Mouse (Mus musculus) midbrain, embryonic 15.5 days (tissue): ENCODE data around the gene Ablim2. TPM values are rescaled to one million over a fixed set of nuclear protein-coding genes. Genes with fewer than 3 reads are reported as not detected.

Experiments
- ATAC-seq: fragments of 200-750 bp; cut with Nextera tagmentation; replicated peaks from 2 replicates; pipeline ENCODE4 v1.8.0; 2017; ENCODE audit warnings: moderate TSS enrichment
- H3K27ac ChIP-seq: fragments of 300-500 bp; sonication (generic); 2 replicates; pipeline ENCODE4 v1.5.1; 2015; ENCODE audit warnings: mild to moderate bottlenecking, inconsistent platforms
- H3K27me3 ChIP-seq: fragments of 300-500 bp; sonication (generic); replicated peaks from 2 replicates; pipeline ENCODE4 v1.6.1; 2015; ENCODE audit warnings: inconsistent platforms
- H3K36me3 ChIP-seq: fragments of 300-500 bp; sonication (generic); replicated peaks from 2 replicates; pipeline ENCODE4 v1.6.1; 2015; ENCODE audit warnings: inconsistent platforms
- H3K4me1 ChIP-seq: fragments of 300-500 bp; sonication (generic); 2 replicates; pipeline ENCODE4 v1.6.1; 2015; ENCODE audit warnings: inconsistent platforms
- H3K4me2 ChIP-seq: fragments of 300-500 bp; sonication (generic); 2 replicates; pipeline ENCODE4 v1.6.1; 2015; ENCODE audit warnings: inconsistent platforms, mild to moderate bottlenecking, moderate library complexity
- H3K4me3 ChIP-seq: fragments of 300-500 bp; sonication (generic); 2 replicates; pipeline ENCODE4 v1.5.1; 2015; ENCODE audit warnings: mild to moderate bottlenecking, inconsistent platforms
- H3K9ac ChIP-seq: fragments of 300-500 bp; sonication (generic); 2 replicates; pipeline ENCODE4 v1.6.1; 2015; ENCODE audit warnings: mild to moderate bottlenecking, inconsistent platforms
- H3K9me3 ChIP-seq: fragments of 300-500 bp; sonication (generic); 2 replicates; pipeline ENCODE4 v1.6.1; 2016; ENCODE audit warnings: inconsistent platforms
- WGBS: fragments of 180-500 bp; shearing (Covaris S2); methylation state at CpG from one replicate; pipeline ENCODE4 v1.1.7; 2015; ENCODE audit warnings: mixed read lengths; 5-methylcytosine and 5-hydroxymethylcytosine counted together
- polyA plus RNA-seq: library from polyadenylated mRNA; unstranded; fragments of >200 nt; fragmentation: Nextera tagmentation; extraction: Ambion mirVana; gene quantifications from 2 replicates; pipeline ENCODE4 v1.2.1, GENCODE M21; 2015

Ablim2 gene
- polyA plus RNA-seq, 1 experiment from 2014 or later: 25.7 TPM

- H3K9me3 ChIP-seq: no peaks in the 10 kb centered on the region
- 75% methylated on average over 3 of the region's 3 CpGs for WGBS
- no peaks in the 10 kb centered on the region for H3K4me1 ChIP-seq
- H3K4me3 ChIP-seq: no peak overlapping the region
- H3K9ac ChIP-seq: no peak overlapping the region
- no peaks in the 10 kb centered on the region for H3K36me3 ChIP-seq
- H3K27me3 ChIP-seq: no peaks in the 10 kb centered on the region
- H3K27ac ChIP-seq: no peak overlapping the region
- H3K4me2 ChIP-seq: no peak overlapping the region
- ATAC-seq: no peak
Observed at GRCm38 (mm10) chr5:35725840-35726239, 31.8 kb upstream of the Ablim2 start.

DNA sequence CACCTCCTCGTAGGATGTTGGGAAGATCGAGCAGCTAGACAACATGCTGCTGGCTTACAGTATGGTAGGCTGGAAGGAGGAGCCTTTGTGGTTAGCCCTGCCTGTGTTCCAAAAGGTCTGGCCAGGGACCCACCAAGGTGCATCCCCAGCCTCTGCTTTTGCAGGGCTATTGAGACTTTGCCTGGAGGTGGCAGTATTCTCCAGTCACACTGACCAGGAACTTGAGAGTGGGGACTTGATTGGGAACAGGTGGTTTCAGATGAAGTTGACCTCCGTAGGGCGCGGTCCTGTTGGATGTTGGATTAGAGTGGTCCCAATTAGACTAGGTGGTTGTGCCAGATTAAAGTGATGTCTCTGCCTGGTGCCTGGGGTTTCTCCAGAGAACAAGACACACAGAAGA lies 30.2 kb upstream of the Ablim2 start:
- Histone ChIP-seq H3K36me3 (no peaks in the 10 kb centered on the region), H3K4me2 (no peak overlapping the region), H3K4me3 (no peak overlapping the region), H3K9ac (no peak overlapping the region), H3K27ac (no peak overlapping the region), H3K4me1 (no peaks in the 10 kb centered on the region), H3K27me3 (no peaks in the 10 kb centered on the region), H3K9me3 (no peaks in the 10 kb centered on the region)
- 94% methylated on average over 5 of the region's 5 CpGs for WGBS
- no peak for ATAC-seq

DNA sequence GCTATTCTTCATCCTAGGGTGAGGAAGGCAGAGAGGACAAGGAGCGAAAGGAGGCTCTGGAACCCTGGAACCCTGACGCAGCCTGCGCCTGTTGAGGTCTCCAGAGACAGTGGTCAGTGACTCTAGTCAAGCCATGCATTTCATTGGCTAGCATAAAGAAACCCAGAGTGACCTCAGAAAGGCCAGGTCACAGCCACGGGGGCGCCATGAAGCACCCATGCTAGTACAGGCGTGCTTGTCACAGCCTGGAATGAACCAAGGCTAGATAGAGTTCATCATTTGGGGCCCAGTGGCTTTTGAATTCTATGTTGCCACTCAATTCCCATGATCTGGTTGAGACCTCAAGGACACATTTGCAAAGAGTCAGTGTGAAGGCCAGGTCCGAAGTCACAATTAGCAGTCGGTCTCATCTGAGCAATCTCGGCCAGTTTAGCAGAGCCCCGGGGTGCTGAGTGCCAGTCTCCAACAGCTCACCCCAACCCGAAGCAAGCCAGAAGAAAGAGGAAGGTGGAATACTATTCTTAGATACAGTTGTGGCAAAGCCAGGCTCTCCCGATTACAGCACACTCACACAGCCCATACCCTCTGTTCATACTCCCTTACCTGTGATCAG lies 29.2 kb upstream of the Ablim2 start:
- no peak for ATAC-seq
- no peak overlapping the region for H3K4me2 ChIP-seq
- no peaks in the 10 kb centered on the region for H3K9me3 ChIP-seq

GRCm38 (mm10) chr5:35728957-35729460 lies 28.7 kb upstream of the Ablim2 start:
- Histone ChIP-seq H3K36me3 (no peaks in the 10 kb centered on the region), H3K9ac (no peak overlapping the region), H3K4me2 (no peak overlapping the region), H3K9me3 (no peaks in the 10 kb centered on the region), H3K27me3 (no peaks in the 10 kb centered on the region), H3K4me1 (no peaks in the 10 kb centered on the region), H3K4me3 (no peak overlapping the region), H3K27ac (peak overlapping the region; percentile 39; the same call in 1 of the 2 replicates)
- 60% methylated on average over 11 of the region's 11 CpGs for WGBS
- no peak for ATAC-seq

More for the DNA sequence above, 29.2 kb upstream of the Ablim2 start:
- Histone ChIP-seq H3K4me1 (no peaks in the 10 kb centered on the region), H3K27ac (no peak overlapping the region), H3K27me3 (no peaks in the 10 kb centered on the region), H3K9ac (no peak overlapping the region), H3K36me3 (no peaks in the 10 kb centered on the region), H3K4me3 (no peak overlapping the region)
- WGBS: 86% methylated on average over 12 of the region's 12 CpGs

GRCm38 (mm10) chr5:35729844-35730243 lies 27.8 kb upstream of the Ablim2 start:
- H3K9ac ChIP-seq: no peak overlapping the region
- H3K27me3 ChIP-seq: no peaks in the 10 kb centered on the region
- WGBS: 76% methylated on average over 3 of the region's 3 CpGs
- no peak overlapping the region for H3K27ac ChIP-seq
- no peak for ATAC-seq
- no peaks in the 10 kb centered on the region for H3K4me1 ChIP-seq
- no peaks in the 10 kb centered on the region for H3K9me3 ChIP-seq
- no peak overlapping the region for H3K4me3 ChIP-seq
- H3K36me3 ChIP-seq: no peaks in the 10 kb centered on the region
- no peak overlapping the region for H3K4me2 ChIP-seq

DNA sequence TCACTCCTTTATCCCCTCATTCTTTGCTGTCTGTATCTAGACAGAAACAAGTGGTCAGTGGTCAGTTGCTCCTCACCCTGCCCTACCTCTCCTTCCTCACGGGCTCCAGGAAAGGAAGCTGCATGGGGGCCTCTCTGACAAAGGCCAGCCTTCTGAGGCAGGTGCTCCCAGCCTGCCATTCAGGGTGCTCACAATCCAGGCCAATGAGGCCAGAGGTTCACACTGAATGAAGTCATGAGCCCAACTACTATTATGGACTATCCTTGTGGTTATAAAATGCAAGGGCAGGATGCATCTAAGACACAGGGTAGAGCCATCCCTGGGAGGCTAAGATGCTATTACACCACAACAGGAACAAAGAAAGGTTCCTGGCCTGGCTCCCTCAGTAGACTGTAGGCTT lies 27.1 kb upstream of the Ablim2 start:
- Histone ChIP-seq H3K4me1 (no peaks in the 10 kb centered on the region), H3K9ac (no peak overlapping the region), H3K9me3 (no peaks in the 10 kb centered on the region), H3K4me2 (no peak overlapping the region), H3K27me3 (no peaks in the 10 kb centered on the region), H3K36me3 (no peaks in the 10 kb centered on the region), H3K27ac (no peak overlapping the region), H3K4me3 (no peak overlapping the region)
- no peak for ATAC-seq
- 71% methylated on average over 1 of the region's 1 CpGs for WGBS

DNA sequence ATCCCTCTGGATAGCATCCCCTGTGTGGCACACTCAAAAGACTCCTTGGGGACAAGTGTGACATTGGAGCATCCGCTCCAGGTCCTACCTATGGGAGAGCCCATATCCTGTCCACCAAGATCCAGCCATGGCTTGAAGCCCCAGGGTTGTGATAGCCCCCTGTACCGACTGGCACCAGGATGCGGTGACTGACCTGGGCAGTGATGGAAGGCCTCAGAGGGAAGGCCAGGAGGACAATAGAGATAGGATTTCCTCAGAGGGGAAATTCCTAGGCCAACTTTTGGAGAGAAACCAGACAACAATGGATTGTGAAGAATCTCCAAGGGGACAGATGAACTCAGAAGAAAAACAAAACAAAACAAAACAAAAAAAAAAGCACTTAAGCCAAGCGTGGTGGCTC lies 26.7 kb upstream of the Ablim2 start:
- no peak overlapping the region for H3K9ac ChIP-seq
- no peaks in the 10 kb centered on the region for H3K4me1 ChIP-seq
- no peaks in the 10 kb centered on the region for H3K36me3 ChIP-seq
- ATAC-seq: no peak
- WGBS: 92% methylated on average over 4 of the region's 4 CpGs
- H3K27ac ChIP-seq: no peak overlapping the region
- no peak overlapping the region for H3K4me3 ChIP-seq
- no peaks in the 10 kb centered on the region for H3K27me3 ChIP-seq
- H3K9me3 ChIP-seq: no peaks in the 10 kb centered on the region
- H3K4me2 ChIP-seq: no peak overlapping the region

DNA sequence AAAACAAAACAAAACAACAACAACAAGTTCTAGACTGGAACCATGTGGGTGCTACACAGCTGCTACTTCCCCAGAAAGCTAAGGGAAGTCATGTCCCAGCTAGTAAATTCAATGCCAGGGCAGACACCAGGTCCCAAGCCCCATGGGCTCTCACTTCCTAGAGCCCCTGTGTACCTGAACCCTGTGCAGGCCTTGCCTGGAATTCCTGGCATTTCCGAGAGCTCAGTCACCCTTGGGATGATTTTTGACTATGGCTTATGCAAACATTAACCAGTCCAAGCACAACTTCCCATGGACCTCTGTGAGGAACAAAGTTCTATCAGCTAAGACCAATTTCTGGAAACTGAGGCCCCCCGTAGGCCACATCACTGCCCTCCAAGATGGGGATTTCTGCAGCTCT lies 24.2 kb upstream of the Ablim2 start:
- Histone ChIP-seq H3K4me2 (no peak overlapping the region), H3K36me3 (no peaks in the 10 kb centered on the region), H3K27me3 (no peaks in the 10 kb centered on the region), H3K9me3 (no peaks in the 10 kb centered on the region), H3K9ac (no peak overlapping the region), H3K4me3 (no peak overlapping the region), H3K27ac (no peak overlapping the region), H3K4me1 (no peaks in the 10 kb centered on the region)
- no peak for ATAC-seq
- WGBS: 89% methylated on average over 2 of the region's 2 CpGs

DNA sequence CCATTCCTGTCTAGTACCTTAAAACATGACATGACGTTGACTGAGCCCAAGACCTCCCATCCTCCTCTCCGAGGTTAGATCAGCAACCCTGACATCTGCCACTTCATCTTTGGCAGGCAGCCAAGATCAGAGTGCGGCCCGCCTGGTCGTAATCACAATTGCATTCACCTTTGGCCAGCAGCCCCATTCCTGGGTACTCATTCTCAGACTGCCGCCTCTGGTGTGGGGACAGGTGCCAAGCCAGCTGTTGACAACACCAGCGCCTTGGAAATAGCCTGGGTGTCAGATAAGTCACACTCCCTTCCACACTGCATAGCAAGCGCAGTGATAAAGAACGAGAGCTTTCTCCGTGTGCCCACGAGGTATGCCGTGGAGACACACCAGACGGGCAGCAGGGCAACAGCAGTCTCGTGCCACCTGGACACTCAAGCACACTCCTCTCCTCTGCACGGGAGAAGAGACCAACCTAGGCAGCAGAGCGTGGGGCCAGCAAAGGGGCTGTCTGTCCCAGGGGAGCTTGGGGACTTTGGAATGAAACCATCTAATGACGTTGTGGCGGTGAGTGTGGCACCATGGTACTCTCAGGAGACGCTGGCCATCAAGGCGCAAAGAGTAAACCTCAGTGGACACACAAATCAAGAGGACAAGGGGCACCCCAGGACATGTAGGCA lies 20.3 kb upstream of the Ablim2 start:
- ATAC-seq: no peak
- WGBS: 77% methylated on average over 20 of the region's 20 CpGs
- no peak overlapping the region for H3K4me3 ChIP-seq

DNA sequence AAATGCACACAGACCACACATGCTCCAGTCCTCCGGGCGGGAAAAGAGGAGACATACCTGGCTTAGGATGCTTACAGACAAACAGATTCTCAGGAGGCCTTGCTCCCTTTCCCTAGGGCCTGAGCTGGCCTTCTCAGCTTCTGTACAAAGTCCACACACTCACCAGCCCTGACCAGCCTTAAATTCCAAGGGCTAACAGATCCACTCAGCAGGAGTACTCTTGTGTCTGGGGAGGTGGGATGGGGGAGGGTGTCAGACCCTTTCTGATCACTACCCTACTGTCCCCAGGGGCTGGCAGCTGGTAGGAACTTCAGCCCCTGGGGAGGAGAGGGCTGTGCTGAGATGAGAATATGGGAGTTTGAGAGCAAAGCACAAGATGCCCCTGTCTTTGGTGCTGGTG lies 18.7 kb upstream of the Ablim2 start:
- ATAC-seq: no peak

More for the DNA sequence above, 20.3 kb upstream of the Ablim2 start:
- Histone ChIP-seq H3K9ac (no peak overlapping the region), H3K36me3 (no peaks in the 10 kb centered on the region), H3K9me3 (no peaks in the 10 kb centered on the region), H3K4me2 (no peak overlapping the region), H3K27ac (no peak overlapping the region), H3K4me1 (no peaks in the 10 kb centered on the region), H3K27me3 (0 out of 2 replicates have a peak, but pooled peaks cover 3% of the 10 kb centered on the region)

GRCm38 (mm10) chr5:35739536-35740278 lies 18.0 kb upstream of the Ablim2 start, which contains the start of gene Sh3tc1:
Gene Sh3tc1 (minus strand): TSS chr5:35739987.
- H3K4me1 ChIP-seq: no peaks in the 10 kb centered on the region
- no peak for ATAC-seq
- no peak within 1 kb of the TSS for H3K9ac ChIP-seq
- no peak within 1 kb of the TSS for H3K4me3 ChIP-seq
- no peaks in the 10 kb centered on the region for H3K9me3 ChIP-seq
- no peak within 1 kb of the TSS for H3K4me2 ChIP-seq
- 26% methylated on average over 10 of the region's 10 CpGs for WGBS
- H3K36me3 ChIP-seq: no peaks in the 10 kb centered on the region
- no peak within 1 kb of the TSS for H3K27ac ChIP-seq
- 0 out of 2 replicates have a peak, but pooled peaks cover 3% of the 10 kb centered on the region for H3K27me3 ChIP-seq

More for the DNA sequence above, 18.7 kb upstream of the Ablim2 start:
- 0 out of 2 replicates have a peak, but pooled peaks cover 3% of the 10 kb centered on the region for H3K27me3 ChIP-seq
- no peaks in the 10 kb centered on the region for H3K4me1 ChIP-seq
- no peaks in the 10 kb centered on the region for H3K36me3 ChIP-seq
- no peak overlapping the region for H3K4me2 ChIP-seq
- H3K4me3 ChIP-seq: no peak overlapping the region
- H3K9me3 ChIP-seq: no peaks in the 10 kb centered on the region
- H3K9ac ChIP-seq: no peak overlapping the region
- WGBS: 79% methylated on average over 2 of the region's 2 CpGs
- H3K27ac ChIP-seq: no peak overlapping the region

- no peak for ATAC-seq
- H3K36me3 ChIP-seq: no peaks in the 10 kb centered on the region
Observed at GRCm38 (mm10) chr5:35740716-35741115, 17.0 kb upstream of the Ablim2 start.

More at GRCm38 (mm10) chr5:35740716-35741115, 17.0 kb upstream of the Ablim2 start:
- Histone ChIP-seq H3K4me2 (no peak overlapping the region), H3K4me3 (no peak overlapping the region), H3K9ac (no peak overlapping the region), H3K27ac (no peak overlapping the region), H3K4me1 (no peaks in the 10 kb centered on the region), H3K9me3 (no peaks in the 10 kb centered on the region), H3K27me3 (0 out of 2 replicates have a peak, but pooled peaks cover 3% of the 10 kb centered on the region)
- WGBS: 15% methylated on average over 10 of the region's 10 CpGs
